Mouse (Mus musculus) myocyte (in vitro differentiated cells): Measurements from ENCODE around the gene Sppl3.

Experiments used
- CEBPB ChIP-seq: IDR thresholded peaks from 2 replicates; pipeline ENCODE4 v1.6.1; 2011; ENCODE audit warnings: mild to moderate bottlenecking, moderate library complexity; ENCODE audit not compliant: poor library complexity, insufficient read depth, severe bottlenecking
- E2F4 ChIP-seq: IDR thresholded peaks from one replicate; pipeline ENCODE4 v1.6.1; 2011; ENCODE audit warnings: mild to moderate bottlenecking, control low read depth, moderate library complexity; ENCODE audit not compliant: insufficient read depth
- MAX ChIP-seq: IDR thresholded peaks from one replicate; pipeline ENCODE4 v1.6.1; 2011; ENCODE audit warnings: low read depth, mild to moderate bottlenecking, control low read depth
- MYOD1 ChIP-seq, 3 experiments: IDR thresholded peaks; one replicate each; pipeline ENCODE4 v1.6.1; 2011; ENCODE audit warnings: control low read depth in 2 of 3, low read depth in 2 of 3, mild to moderate bottlenecking in 2 of 3, moderate library complexity in 1 of 3; ENCODE audit not compliant: insufficient read length in 2 of 3, control insufficient read depth in 1 of 3
- MYOG ChIP-seq, 3 experiments: IDR thresholded peaks; one replicate each; pipeline ENCODE4 v1.6.1; 2011; ENCODE audit warnings: control low read depth in 2 of 3, low read depth in 2 of 3, mild to moderate bottlenecking in 2 of 3; ENCODE audit not compliant: insufficient read length in 2 of 3, control insufficient read depth in 1 of 3, insufficient read depth in 1 of 3
- POLR2A ChIP-seq: IDR thresholded peaks from one replicate; pipeline ENCODE4 v1.6.1; 2011; ENCODE audit warnings: low read depth, mild to moderate bottlenecking, control low read depth, moderate library complexity; ENCODE audit not compliant: insufficient read length
- POLR2AphosphoS2 ChIP-seq: IDR thresholded peaks from one replicate; pipeline ENCODE4 v1.6.1; 2011; ENCODE audit warnings: low read depth, control low read depth; ENCODE audit not compliant: insufficient read length
- REST ChIP-seq: IDR thresholded peaks from one replicate; pipeline ENCODE4 v1.6.1; 2011; ENCODE audit warnings: mild to moderate bottlenecking, control low read depth, moderate library complexity; ENCODE audit not compliant: insufficient read depth, insufficient read length
- SRF ChIP-seq: IDR thresholded peaks from one replicate; pipeline ENCODE4 v1.6.1; 2011; ENCODE audit warnings: low read depth; ENCODE audit not compliant: control insufficient read depth, insufficient read length
- TCF12 ChIP-seq: IDR thresholded peaks from one replicate; pipeline ENCODE4 v1.6.1; 2011; ENCODE audit warnings: mild to moderate bottlenecking, control low read depth; ENCODE audit not compliant: poor library complexity, insufficient read depth, severe bottlenecking
- USF1 ChIP-seq: IDR thresholded peaks from one replicate; pipeline ENCODE4 v1.6.1; 2011; ENCODE audit warnings: low read depth, mild to moderate bottlenecking, control low read depth, moderate library complexity

- TF ChIP-seq POLR2A (no peak), E2F4 (no peak), TCF12 (no peak), MYOD1 (IDR thresholded peaks at IDR 0.05; ENCODE audit: control insufficient read depth in 1 of 3, insufficient read length in 2 of 3, low read depth in 2 of 3) (no peak), MAX (no peak), SRF (no peak), MYOG (IDR thresholded peaks at IDR 0.05; ENCODE audit: control insufficient read depth in 1 of 3, insufficient read depth in 1 of 3, insufficient read length in 2 of 3, low read depth in 2 of 3) (no peak), USF1 (no peak), CEBPB (no peak), POLR2AphosphoS2 (no peak), REST (no peak)
Measured at GRCm38 (mm10) chr5:114969064-114969463, 41.9 kb upstream of the Sppl3 start.
